Mouse (Mus musculus) midbrain, embryonic 10.5 days (tissue): ENCODE results near the gene Tma7. TPM values are rescaled to one million over a fixed set of nuclear protein-coding genes. Genes with fewer than 3 reads are reported as not detected.

Source experiments
- DNase-seq: peaks from one replicate; pipeline ENCODE4 v3.0.0-alpha.2; 2017; ENCODE audit warnings: low spot score
- H3K27ac ChIP-seq: fragments of 300-500 bp; sonication (generic); replicated peaks from 2 replicates; pipeline ENCODE4 v1.5.1; 2016; ENCODE audit warnings: mild to moderate bottlenecking
- H3K27me3 ChIP-seq: fragments of 300-500 bp; sonication (generic); 2 replicates; pipeline ENCODE4 v1.6.1; 2016; ENCODE audit warnings: low read depth, mild to moderate bottlenecking; ENCODE audit not compliant: poor library complexity, severe bottlenecking
- H3K36me3 ChIP-seq: fragments of 300-500 bp; sonication (generic); 2 replicates; pipeline ENCODE4 v1.6.1; 2016; ENCODE audit warnings: mild to moderate bottlenecking, moderate library complexity
- H3K4me1 ChIP-seq: fragments of 300-500 bp; sonication (generic); 2 replicates; pipeline ENCODE4 v1.6.1; 2016
- H3K4me3 ChIP-seq: fragments of 300-500 bp; sonication (generic); 2 replicates; pipeline ENCODE4 v1.5.1; 2016; ENCODE audit warnings: mild to moderate bottlenecking, moderate library complexity
- H3K9me3 ChIP-seq: fragments of 300-500 bp; sonication (generic); replicated peaks from 2 replicates; pipeline ENCODE4 v1.6.1; 2016; ENCODE audit warnings: mild to moderate bottlenecking
- WGBS: fragments of 180-500 bp; shearing (Covaris S2); methylation state at CpG from one replicate; pipeline ENCODE4 v1.1.7; 2016; 5-methylcytosine and 5-hydroxymethylcytosine counted together
- polyA plus RNA-seq: library from polyadenylated mRNA; unstranded; fragments of >200 nt; fragmentation: Nextera tagmentation; extraction: Ambion mirVana; gene quantifications from 2 replicates; pipeline ENCODE4 v1.2.1, GENCODE M21; 2016

Gene Tma7
- polyA plus RNA-seq, 1 experiment from 2014 or later: 761 TPM

- H3K27ac ChIP-seq: no peak overlapping the region
- H3K27me3 ChIP-seq: no peaks in the 10 kb centered on the region
- DNase-seq: no peak
- WGBS: 87% methylated on average over 7 of the region's 7 CpGs
- H3K36me3 ChIP-seq: no peaks in the 10 kb centered on the region
- H3K4me3 ChIP-seq: no peak overlapping the region
- H3K9me3 ChIP-seq: no peaks in the 10 kb centered on the region
- peaks cover 1% of the 10 kb centered on the region for H3K4me1 ChIP-seq
These were observed 33.1 kb downstream of the Tma7 start for GRCm38 (mm10) chr9:109049316-109049715.

GRCm38 (mm10) chr9:109046306-109046705 is 36.1 kb downstream of the Tma7 start:
- H3K9me3 ChIP-seq: no peaks in the 10 kb centered on the region
- no peaks in the 10 kb centered on the region for H3K36me3 ChIP-seq
- H3K4me1 ChIP-seq: no peaks in the 10 kb centered on the region
- no peak overlapping the region for H3K27ac ChIP-seq
- H3K27me3 ChIP-seq: no peaks in the 10 kb centered on the region
- no peak overlapping the region for H3K4me3 ChIP-seq
- 44% methylated on average over 5 of the region's 5 CpGs for WGBS
- DNase-seq: peak; percentile 42

GRCm38 (mm10) chr9:109041351-109041750 is 41.0 kb downstream of the Tma7 start:
- Histone ChIP-seq H3K9me3 (no peaks in the 10 kb centered on the region), H3K4me1 (peaks cover 27% of the 10 kb centered on the region), H3K27ac (no peak overlapping the region), H3K27me3 (peaks cover 12% of the 10 kb centered on the region), H3K36me3 (no peaks in the 10 kb centered on the region), H3K4me3 (no peak overlapping the region)
- no peak for DNase-seq
- WGBS: 80% methylated on average over 7 of the region's 7 CpGs

GRCm38 (mm10) chr9:109040906-109041305 is 41.5 kb downstream of the Tma7 start:
- Histone ChIP-seq H3K4me1 (peaks cover 27% of the 10 kb centered on the region), H3K27ac (no peak overlapping the region), H3K27me3 (peaks cover 12% of the 10 kb centered on the region), H3K4me3 (no peak overlapping the region), H3K9me3 (no peaks in the 10 kb centered on the region), H3K36me3 (no peaks in the 10 kb centered on the region)
- DNase-seq: no peak
- 77% methylated on average over 6 of the region's 6 CpGs for WGBS

- no peaks in the 10 kb centered on the region for H3K9me3 ChIP-seq
- no peak for DNase-seq
- 88% methylated on average over 8 of the region's 8 CpGs for WGBS
- H3K4me1 ChIP-seq: peaks cover 27% of the 10 kb centered on the region
- H3K27ac ChIP-seq: no peak overlapping the region
- no peaks in the 10 kb centered on the region for H3K36me3 ChIP-seq
- H3K4me3 ChIP-seq: no peak overlapping the region
- H3K27me3 ChIP-seq: peaks cover 12% of the 10 kb centered on the region
These were observed 42.2 kb downstream of the Tma7 start for GRCm38 (mm10) chr9:109040216-109040615.

- no peaks in the 10 kb centered on the region for H3K9me3 ChIP-seq
- peaks cover 27% of the 10 kb centered on the region for H3K4me1 ChIP-seq
- peaks cover 12% of the 10 kb centered on the region for H3K27me3 ChIP-seq
- no peaks in the 10 kb centered on the region for H3K36me3 ChIP-seq
- WGBS: 88% methylated on average over 4 of the region's 4 CpGs
- H3K4me3 ChIP-seq: peak overlapping the region; percentile 85; the same call in 1 of the 2 replicates
- H3K27ac ChIP-seq: no peak overlapping the region
- no peak for DNase-seq
These were observed 42.7 kb downstream of the Tma7 start for GRCm38 (mm10) chr9:109039681-109040080.

- Histone ChIP-seq H3K36me3 (no peaks in the 10 kb centered on the region), H3K27ac (peak overlapping the region; percentile 87)
- WGBS: 14% methylated on average over 8 of the region's 8 CpGs
These were observed 43.5 kb downstream of the Tma7 start for GRCm38 (mm10) chr9:109038901-109039364.

GRCm38 (mm10) chr9:109038086-109038895 is 44.1 kb downstream of the Tma7 start, which contains the start of gene Shisa5:
TSS of gene Shisa5 (plus strand) at chr9:109038565.
- Histone ChIP-seq H3K36me3 (no peaks in the 10 kb centered on the region), H3K4me3 (peak within 1 kb of the TSS; percentile 85), H3K4me1 (peaks cover 27% of the 10 kb centered on the region), H3K27me3 (peaks cover 12% of the 10 kb centered on the region), H3K27ac (peak within 1 kb of the TSS; percentile 87), H3K9me3 (no peaks in the 10 kb centered on the region)
- under 1% methylated on average over 40 of the region's 40 CpGs for WGBS
- peak; percentile 79 for DNase-seq

More at GRCm38 (mm10) chr9:109038901-109039364, 43.5 kb downstream of the Tma7 start:
- no peaks in the 10 kb centered on the region for H3K9me3 ChIP-seq
- H3K4me3 ChIP-seq: peak overlapping the region; percentile 85
- H3K27me3 ChIP-seq: peaks cover 12% of the 10 kb centered on the region
- H3K4me1 ChIP-seq: peaks cover 27% of the 10 kb centered on the region
- no peak for DNase-seq

- Histone ChIP-seq H3K4me1 (no peaks in the 10 kb centered on the region), H3K4me3 (no peak overlapping the region), H3K27ac (no peak overlapping the region), H3K9me3 (no peaks in the 10 kb centered on the region), H3K36me3 (0 out of 2 replicates have a peak, but pooled peaks cover 6% of the 10 kb centered on the region), H3K27me3 (no peaks in the 10 kb centered on the region)
- WGBS: 87% methylated on average over 6 of the region's 6 CpGs
- DNase-seq: no peak
These were observed 50.0 kb downstream of the Tma7 start for GRCm38 (mm10) chr9:109032435-109032834.

- H3K4me1 ChIP-seq: no peaks in the 10 kb centered on the region
- no peaks in the 10 kb centered on the region for H3K9me3 ChIP-seq
- no peak overlapping the region for H3K4me3 ChIP-seq
- H3K27ac ChIP-seq: no peak overlapping the region
- H3K36me3 ChIP-seq: 0 out of 2 replicates have a peak, but pooled peaks cover 6% of the 10 kb centered on the region
- H3K27me3 ChIP-seq: no peaks in the 10 kb centered on the region
- 87% methylated on average over 8 of the region's 8 CpGs for WGBS
- no peak for DNase-seq
These were observed 50.7 kb downstream of the Tma7 start for GRCm38 (mm10) chr9:109031686-109032085.

GRCm38 (mm10) chr9:109031001-109031400 is 51.4 kb downstream of the Tma7 start:
- H3K4me1 ChIP-seq: no peaks in the 10 kb centered on the region
- H3K27ac ChIP-seq: no peak overlapping the region
- H3K27me3 ChIP-seq: no peaks in the 10 kb centered on the region
- no peak for DNase-seq
- H3K36me3 ChIP-seq: 0 out of 2 replicates have a peak, but pooled peaks cover 6% of the 10 kb centered on the region
- H3K9me3 ChIP-seq: no peaks in the 10 kb centered on the region
- H3K4me3 ChIP-seq: no peak overlapping the region
- WGBS: 91% methylated on average over 7 of the region's 7 CpGs

GRCm38 (mm10) chr9:109030312-109030711 is 52.1 kb downstream of the Tma7 start:
- no peaks in the 10 kb centered on the region for H3K4me1 ChIP-seq
- H3K27me3 ChIP-seq: no peaks in the 10 kb centered on the region
- no peak overlapping the region for H3K27ac ChIP-seq
- 64% methylated on average over 3 of the region's 3 CpGs for WGBS
- no peaks in the 10 kb centered on the region for H3K9me3 ChIP-seq
- 0 out of 2 replicates have a peak, but pooled peaks cover 6% of the 10 kb centered on the region for H3K36me3 ChIP-seq
- no peak for DNase-seq
- no peak overlapping the region for H3K4me3 ChIP-seq

- H3K4me1 ChIP-seq: no peaks in the 10 kb centered on the region
- no peak overlapping the region for H3K27ac ChIP-seq
- no peak for DNase-seq
- H3K36me3 ChIP-seq: 0 out of 2 replicates have a peak, but pooled peaks cover 6% of the 10 kb centered on the region
- no peak overlapping the region for H3K4me3 ChIP-seq
- WGBS: 81% methylated on average over 5 of the region's 5 CpGs
- no peaks in the 10 kb centered on the region for H3K27me3 ChIP-seq
- H3K9me3 ChIP-seq: no peaks in the 10 kb centered on the region
These were observed 53.5 kb downstream of the Tma7 start for GRCm38 (mm10) chr9:109028919-109029318.
